Mouse (Mus musculus): Measurements from ENCODE around the gene Arhgap42. TPM values are rescaled to one million over a fixed set of nuclear protein-coding genes. Genes with fewer than 3 reads are reported as not detected.

Gene Arhgap42
- polyA plus RNA-seq (2021; fragmentation: Nextera tagmentation): 5.2 and 6.2 TPM in 2 replicates
- long read RNA-seq, experiment 1, partial matches to known transcripts: 3 of 5 reads
- long read RNA-seq, experiment 1, other reads (novel, unspliced or antisense): 2 of 5 reads
- long read RNA-seq, experiment 2, partial matches to known transcripts: 2 of 15 reads
- long read RNA-seq, experiment 2, other reads (novel, unspliced or antisense): 13 of 15 reads

DNA sequence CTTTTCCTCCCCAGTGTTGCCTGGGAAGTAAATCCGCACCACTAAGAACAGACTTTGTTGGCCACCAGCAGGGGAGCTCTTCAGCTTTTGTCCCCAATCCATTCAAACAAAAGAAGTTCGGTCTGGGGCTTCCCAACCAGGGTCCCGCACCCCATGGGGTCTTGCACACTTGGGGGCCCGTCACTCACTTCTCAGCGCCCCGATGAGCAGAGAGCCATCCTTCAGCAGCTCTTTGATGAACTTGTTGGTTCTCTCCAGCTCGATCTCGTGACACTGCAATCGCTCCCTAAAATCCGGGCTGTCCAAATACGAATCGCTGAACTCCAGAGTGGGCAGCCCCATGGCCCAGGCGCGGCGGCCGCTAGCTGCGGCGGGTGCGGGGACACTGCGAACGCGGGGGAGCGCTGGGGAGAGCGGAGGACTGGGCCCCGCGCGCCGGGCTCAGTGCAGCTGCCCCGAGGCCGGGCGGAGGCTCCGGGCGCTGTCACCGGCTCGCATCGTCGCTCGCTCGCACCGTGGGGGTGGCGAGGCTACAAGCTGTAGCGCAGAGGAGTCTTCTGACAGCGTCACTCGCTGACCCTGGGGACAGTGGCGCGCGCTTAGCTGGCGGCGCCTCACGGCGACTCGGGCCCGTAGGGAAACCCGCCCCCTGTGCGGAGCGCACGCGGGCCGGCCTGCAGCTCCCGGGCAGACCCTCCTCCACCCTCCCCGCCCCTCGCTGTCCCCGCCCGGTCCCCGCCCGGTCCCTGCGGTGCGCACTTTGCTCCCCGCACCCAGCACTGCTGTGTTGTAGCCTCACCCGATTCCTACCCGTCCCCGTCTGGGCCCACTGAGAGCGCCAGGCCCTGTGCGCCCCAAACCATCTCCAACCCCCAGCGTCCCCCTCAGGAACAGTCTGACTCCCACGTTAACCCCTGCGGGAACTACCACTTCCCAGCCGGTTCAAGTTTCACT, at the start of gene Arhgap42:
Gene Arhgap42 (minus strand): TSS at position 664 of the 954 bp plus-strand sequence.

DNA sequence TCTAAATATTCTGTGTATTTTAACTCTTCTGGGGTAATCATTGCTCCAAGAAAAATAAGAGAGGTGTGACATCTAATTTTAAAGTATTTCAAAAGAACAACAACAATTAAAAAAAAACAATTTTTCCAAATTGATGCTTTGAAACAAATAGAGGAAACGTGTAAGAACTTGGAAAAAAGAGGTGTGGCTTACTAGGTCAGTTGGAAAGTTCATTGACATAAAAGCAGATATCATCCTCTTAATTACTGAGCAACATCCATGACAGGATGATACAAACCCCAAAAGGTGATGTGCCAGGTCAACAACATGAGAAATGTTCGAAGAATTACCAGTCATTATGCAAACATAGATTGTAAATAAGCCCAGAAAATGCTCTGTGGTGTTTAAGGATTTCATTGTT, 267.4 kb downstream of the Arhgap42 start, which contains the start of gene Gm16485:
Gene Gm16485 (plus strand): TSS at position 301 of the 400 bp plus-strand sequence.

